Mouse (Mus musculus): ENCODE data around the gene Pmp22. TPM values are rescaled to one million over a fixed set of nuclear protein-coding genes. Genes with fewer than 3 reads are reported as not detected.

Gene Pmp22
- total RNA-seq, 1 experiment: 106 TPM

- DNase-seq (ENCODE audit: low read depth, low spot score): no peak
- no peak overlapping the region for H3K27ac ChIP-seq (ENCODE audit: insufficient read depth, low read depth, low read length, poor library complexity, severe bottlenecking)
- in situ Hi-C loops (cut with MboI; ENCODE audit: low sequenced_read_pairs in 2 of 2, unreplicated experiment in 2 of 2): loop anchor here in 1 of 2 experiments (25.0 kb wide), 1 partner anchor 365 kb away; the partner anchor contains the start of gene Gm10428
- H3K4me3 ChIP-seq (ENCODE audit: insufficient read depth in 1 of 2, low read depth in 1 of 2, low read length in 2 of 2, poor library complexity in 1 of 2, severe bottlenecking in 1 of 2): no peak overlapping the region
- H3K9ac ChIP-seq (ENCODE audit: insufficient read depth, low read depth, low read length, poor library complexity, severe bottlenecking): no peak overlapping the region
- no peak for TF ChIP-seq CHD2 (IDR thresholded peaks at IDR 0.05; ENCODE audit: low read depth, low read length)
- no peak for TF ChIP-seq ZNF384 (IDR thresholded peaks at IDR 0.05; ENCODE audit: low read depth, low read length)
- no peak for TF ChIP-seq HCFC1 (IDR thresholded peaks at IDR 0.05; ENCODE audit: borderline replicate concordance, insufficient read depth, low read length)
- no peak for TF ChIP-seq MAFK (IDR thresholded peaks at IDR 0.05; ENCODE audit: insufficient read depth, low read depth, low read length)
- TF ChIP-seq ZC3H11A (IDR thresholded peaks at IDR 0.05; ENCODE audit: borderline replicate concordance, low read depth, low read length): no peak
- no peaks in the 10 kb centered on the region for H3K36me3 ChIP-seq (ENCODE audit: control insufficient read depth, insufficient read depth, low read length, poor library complexity, severe bottlenecking)
- no peaks in the 10 kb centered on the region for H3K9me3 ChIP-seq (ENCODE audit: control insufficient read depth, insufficient read depth, low read depth, low read length)
- peaks cover 0 to 9% of the 10 kb centered on the region in 2 experiments; a peak in 2 of 4 replicates for H3K4me1 ChIP-seq (ENCODE audit: control insufficient read depth in 2 of 2, insufficient read depth in 2 of 2, low read length in 2 of 2, poor library complexity in 1 of 2)
Observed at GRCm38 (mm10) chr11:63126976-63127375, 1.8 kb upstream of the Pmp22 start.

GRCm38 (mm10) chr11:63127513-63127912, 1.3 kb upstream of the Pmp22 start:
- H3K9me3 ChIP-seq (ENCODE audit: control insufficient read depth, insufficient read depth, low read depth, low read length): no peaks in the 10 kb centered on the region
- no peaks in the 10 kb centered on the region for H3K36me3 ChIP-seq (ENCODE audit: control insufficient read depth, insufficient read depth, low read length, poor library complexity, severe bottlenecking)
- no peak overlapping the region for H3K27ac ChIP-seq (ENCODE audit: insufficient read depth, low read depth, low read length, poor library complexity, severe bottlenecking)
- H3K9ac ChIP-seq (ENCODE audit: insufficient read depth, low read depth, low read length, poor library complexity, severe bottlenecking): no peak overlapping the region
- H3K4me1 ChIP-seq (ENCODE audit: control insufficient read depth in 2 of 2, insufficient read depth in 2 of 2, low read length in 2 of 2, poor library complexity in 1 of 2): peaks cover 0 to 9% of the 10 kb centered on the region in 2 experiments; a peak in 2 of 4 replicates
- in situ Hi-C loops (cut with MboI; ENCODE audit: low sequenced_read_pairs in 2 of 2, unreplicated experiment in 2 of 2): loop anchor here in 1 of 2 experiments (25.0 kb wide), 1 partner anchor 365 kb away; the partner anchor contains the start of gene Gm10428
- TF ChIP-seq CHD2 (IDR thresholded peaks at IDR 0.05; ENCODE audit: low read depth, low read length) (no peak), ZNF384 (IDR thresholded peaks at IDR 0.05; ENCODE audit: low read depth, low read length) (no peak), MAFK (IDR thresholded peaks at IDR 0.05; ENCODE audit: insufficient read depth, low read depth, low read length) (no peak), ZC3H11A (IDR thresholded peaks at IDR 0.05; ENCODE audit: borderline replicate concordance, low read depth, low read length) (no peak), HCFC1 (IDR thresholded peaks at IDR 0.05; ENCODE audit: borderline replicate concordance, insufficient read depth, low read length) (no peak)
- DNase-seq (ENCODE audit: low read depth, low spot score): no peak
- H3K4me3 ChIP-seq (ENCODE audit: insufficient read depth in 1 of 2, low read depth in 1 of 2, low read length in 2 of 2, poor library complexity in 1 of 2, severe bottlenecking in 1 of 2): no peak overlapping the region

- Histone ChIP-seq H3K4me1 (ENCODE audit: control insufficient read depth in 2 of 2, insufficient read depth in 2 of 2, low read length in 2 of 2, poor library complexity in 1 of 2) (peaks cover 0 to 9% of the 10 kb centered on the region in 2 experiments; a peak in 2 of 4 replicates), H3K27ac (ENCODE audit: insufficient read depth, low read depth, low read length, poor library complexity, severe bottlenecking) (no peak overlapping the region), H3K9ac (ENCODE audit: insufficient read depth, low read depth, low read length, poor library complexity, severe bottlenecking) (no peak overlapping the region), H3K4me3 (ENCODE audit: insufficient read depth in 1 of 2, low read depth in 1 of 2, low read length in 2 of 2, poor library complexity in 1 of 2, severe bottlenecking in 1 of 2) (no peak overlapping the region), H3K36me3 (ENCODE audit: control insufficient read depth, insufficient read depth, low read length, poor library complexity, severe bottlenecking) (no peaks in the 10 kb centered on the region), H3K9me3 (ENCODE audit: control insufficient read depth, insufficient read depth, low read depth, low read length) (no peaks in the 10 kb centered on the region)
- in situ Hi-C loops (cut with MboI; ENCODE audit: low sequenced_read_pairs in 2 of 2, unreplicated experiment in 2 of 2): loop anchor here in 1 of 2 experiments (25.0 kb wide), 1 partner anchor 367 kb away; the partner anchor contains the start of gene Gm10428
- TF ChIP-seq CHD2 (IDR thresholded peaks at IDR 0.05; ENCODE audit: low read depth, low read length) (no peak), HCFC1 (IDR thresholded peaks at IDR 0.05; ENCODE audit: borderline replicate concordance, insufficient read depth, low read length) (no peak), ZNF384 (IDR thresholded peaks at IDR 0.05; ENCODE audit: low read depth, low read length) (no peak), ZC3H11A (IDR thresholded peaks at IDR 0.05; ENCODE audit: borderline replicate concordance, low read depth, low read length) (no peak), MAFK (IDR thresholded peaks at IDR 0.05; ENCODE audit: insufficient read depth, low read depth, low read length) (no peak)
- no peak for DNase-seq (ENCODE audit: low read depth, low spot score)
Observed at GRCm38 (mm10) chr11:63129375-63129774, 593 bp downstream of the Pmp22 start.

- Histone ChIP-seq H3K9me3 (ENCODE audit: control insufficient read depth, insufficient read depth, low read depth, low read length) (no peaks in the 10 kb centered on the region), H3K4me1 (ENCODE audit: control insufficient read depth in 2 of 2, insufficient read depth in 2 of 2, low read length in 2 of 2, poor library complexity in 1 of 2) (peaks cover 0 to 6% of the 10 kb centered on the region in 2 experiments; a peak in 1 of 4 replicates), H3K9ac (ENCODE audit: insufficient read depth, low read depth, low read length, poor library complexity, severe bottlenecking) (no peak overlapping the region), H3K27ac (ENCODE audit: insufficient read depth, low read depth, low read length, poor library complexity, severe bottlenecking) (no peak overlapping the region), H3K36me3 (ENCODE audit: control insufficient read depth, insufficient read depth, low read length, poor library complexity, severe bottlenecking) (no peaks in the 10 kb centered on the region), H3K4me3 (ENCODE audit: insufficient read depth in 1 of 2, low read depth in 1 of 2, low read length in 2 of 2, poor library complexity in 1 of 2, severe bottlenecking in 1 of 2) (no peak overlapping the region)
- TF ChIP-seq ZC3H11A (IDR thresholded peaks at IDR 0.05; ENCODE audit: borderline replicate concordance, low read depth, low read length) (no peak), HCFC1 (IDR thresholded peaks at IDR 0.05; ENCODE audit: borderline replicate concordance, insufficient read depth, low read length) (no peak), MAFK (IDR thresholded peaks at IDR 0.05; ENCODE audit: insufficient read depth, low read depth, low read length) (no peak), ZNF384 (IDR thresholded peaks at IDR 0.05; ENCODE audit: low read depth, low read length) (no peak), CHD2 (IDR thresholded peaks at IDR 0.05; ENCODE audit: low read depth, low read length) (no peak)
- in situ Hi-C loops (cut with MboI; ENCODE audit: low sequenced_read_pairs in 2 of 2, unreplicated experiment in 2 of 2): loop anchor here (5.0 to 25.0 kb wide), 2 partner anchors 208 to 368 kb away; partner anchors contain the start of gene Gm10428 (in 1 of the 2)
- DNase-seq (ENCODE audit: low read depth, low spot score): no peak
Observed at GRCm38 (mm10) chr11:63129840-63130239, 1.1 kb downstream of the Pmp22 start.

All from ES-E14 (cell line).